Mouse (Mus musculus): ENCODE data around the gene Rft1.
A peak's percentile ranks its signal among the peaks of the same experiment; 100 is the strongest.

DNA sequence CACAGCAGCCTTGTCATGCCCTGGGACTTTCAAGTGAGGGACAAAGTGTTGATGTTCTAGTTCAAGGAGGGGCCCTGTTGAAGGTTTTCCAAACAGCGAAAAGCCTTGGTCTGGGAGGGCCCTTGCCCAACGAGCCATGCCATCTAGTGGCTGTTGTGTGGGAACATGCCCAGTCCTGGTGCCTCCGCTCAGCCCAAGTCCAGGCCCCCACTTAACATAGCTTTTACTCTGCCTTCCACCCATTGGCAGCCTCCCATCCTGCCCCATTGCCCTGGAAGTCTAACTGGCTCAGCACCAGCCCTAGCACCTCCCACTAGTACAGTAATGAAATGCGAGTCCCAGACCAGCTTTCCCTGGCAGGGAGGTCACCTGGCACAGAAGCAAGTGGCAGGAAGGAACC, 3.2 kb upstream of the Rft1 start:
- TF ChIP-seq E2F4 (IDR thresholded peaks at IDR 0.05; ENCODE audit: borderline replicate concordance, low read depth, low read length) (no peak), GATA1 (IDR thresholded peaks at IDR 0.05; ENCODE audit: low read depth, low read length) (no peak), USF1 (IDR thresholded peaks at IDR 0.05; ENCODE audit: low read depth, low read length) (no peak), ZC3H11A (IDR thresholded peaks at IDR 0.05; ENCODE audit: low read depth, low read length) (no peak), TCF12 (IDR thresholded peaks at IDR 0.05; ENCODE audit: low read depth, low read length) (no peak), CTCF (IDR thresholded peaks at IDR 0.05 in 2 of 3, conservative IDR thresholded peaks at IDR 0.05 in 1 of 3; ENCODE audit: control insufficient read depth in 1 of 3, insufficient read depth in 1 of 3, low read depth in 2 of 3, low read length in 3 of 3, poor library complexity in 1 of 3, severe bottlenecking in 1 of 3) (peak in 2 of 3 experiments; percentile 24 to 26; a peak in 3 of 6 replicates), EP300 (IDR thresholded peaks at IDR 0.05; ENCODE audit: low read depth in 1 of 2, low read length in 2 of 2) (no peak), BHLHE40 (IDR thresholded peaks at IDR 0.05; ENCODE audit: borderline replicate concordance, low read depth, low read length) (no peak), POLR2A (IDR thresholded peaks at IDR 0.05; ENCODE audit: control insufficient read depth in 1 of 2, insufficient read depth in 1 of 2, low read depth in 1 of 2, low read length in 2 of 2, poor library complexity in 1 of 2) (no peak), CHD1 (IDR thresholded peaks at IDR 0.05; ENCODE audit: low read depth, low read length) (no peak), ZNF384 (IDR thresholded peaks at IDR 0.05; ENCODE audit: low read depth, low read length) (no peak)
